Mouse (Mus musculus): ENCODE results near the gene Btbd11. TPM values are rescaled to one million over a fixed set of nuclear protein-coding genes. Genes with fewer than 3 reads are reported as not detected.

The Btbd11 gene
- polyA plus RNA-seq, 1 experiment from 2014 or later: 10.5 TPM

DNA sequence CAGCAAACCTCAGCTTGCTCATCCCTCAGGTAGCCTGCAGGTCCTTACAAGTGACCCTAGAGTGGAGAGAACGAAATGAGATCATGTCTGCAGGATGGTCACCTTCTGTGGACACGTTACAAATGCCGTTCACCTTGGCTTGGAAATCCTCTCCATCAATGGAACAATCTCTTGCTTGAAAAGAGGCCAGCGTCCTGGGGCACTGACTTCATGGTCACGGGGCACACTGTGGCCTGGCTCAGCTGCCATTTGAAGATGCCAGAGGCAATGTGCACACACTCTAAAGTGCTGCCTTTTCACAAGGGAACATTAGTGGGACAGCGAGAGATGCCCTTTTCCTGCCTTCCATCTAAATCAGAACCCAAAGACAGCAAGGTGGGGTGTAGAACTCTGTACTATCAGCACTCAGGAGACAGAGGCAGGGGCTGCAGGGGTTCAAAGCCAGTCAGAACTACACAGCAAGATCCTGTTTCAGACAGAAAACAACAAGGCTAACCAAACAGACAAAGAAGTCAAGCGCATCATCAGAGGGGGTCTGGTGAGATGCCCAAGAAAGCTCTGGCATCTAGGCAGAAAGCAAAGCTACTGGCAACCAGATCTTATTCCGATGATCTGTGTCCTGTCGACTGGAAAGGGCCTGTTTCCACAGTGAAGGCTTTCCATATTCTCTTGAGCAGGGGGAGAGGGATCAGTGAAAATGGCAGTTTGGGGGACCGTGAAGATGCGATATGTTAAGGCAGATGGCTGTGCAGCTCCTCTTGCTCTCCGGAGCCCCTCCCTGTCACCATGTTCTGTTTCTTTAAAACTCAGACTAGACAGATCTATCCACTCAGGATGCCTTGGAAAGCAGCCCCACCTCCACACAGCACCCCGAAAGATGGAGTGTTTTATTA is 79.1 kb downstream of the Btbd11 start:
- H3K4me2 ChIP-seq (replicated peaks): no peak overlapping the region
- ATAC-seq (ENCODE audit: insufficient number of reproducible peaks, insufficient read depth, low FRiP score, low TSS enrichment): no peak
- H3K27me3 ChIP-seq: no peaks in the 10 kb centered on the region
- H3K4me3 ChIP-seq: no peak overlapping the region
- H3K9ac ChIP-seq: no peak overlapping the region
- no peaks in the 10 kb centered on the region for H3K9me3 ChIP-seq
- H3K27ac ChIP-seq: no peak overlapping the region
- WGBS: 81% methylated on average over 13 of the region's 13 CpGs
- no peaks in the 10 kb centered on the region for H3K36me3 ChIP-seq
- peaks cover 21% of the 10 kb centered on the region for H3K4me1 ChIP-seq

DNA sequence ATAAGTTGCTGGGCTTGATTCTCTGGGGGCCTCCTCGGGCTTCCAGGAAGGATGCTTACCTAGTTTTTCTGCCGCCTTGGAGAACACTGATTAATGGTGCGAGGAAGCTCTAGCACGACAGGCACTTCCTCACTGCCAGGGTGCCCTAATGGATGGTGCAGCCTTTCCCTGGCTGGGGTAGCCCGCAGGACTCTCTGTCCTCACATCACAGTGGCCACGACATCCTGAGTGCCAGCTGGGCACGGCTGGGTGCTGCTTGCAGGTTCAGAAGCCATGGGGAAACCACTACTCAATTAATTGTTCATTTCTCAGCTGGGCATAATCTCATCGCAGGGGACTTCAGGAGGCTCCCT is 79.8 kb downstream of the Btbd11 start:
- Histone ChIP-seq H3K4me1 (peaks cover 21% of the 10 kb centered on the region), H3K9ac (no peak overlapping the region), H3K27me3 (no peaks in the 10 kb centered on the region), H3K9me3 (no peaks in the 10 kb centered on the region), H3K27ac (no peak overlapping the region), H3K4me2 (replicated peaks) (no peak overlapping the region), H3K36me3 (no peaks in the 10 kb centered on the region), H3K4me3 (no peak overlapping the region)
- no peak for ATAC-seq (ENCODE audit: insufficient number of reproducible peaks, insufficient read depth, low FRiP score, low TSS enrichment)
- WGBS: 52% methylated on average over 8 of the region's 8 CpGs

- WGBS: 74% methylated on average over 7 of the region's 7 CpGs
- Histone ChIP-seq H3K36me3 (no peaks in the 10 kb centered on the region), H3K27ac (no peak overlapping the region), H3K27me3 (no peaks in the 10 kb centered on the region), H3K4me1 (peaks cover 21% of the 10 kb centered on the region), H3K4me2 (replicated peaks) (no peak overlapping the region), H3K4me3 (no peak overlapping the region), H3K9ac (no peak overlapping the region), H3K9me3 (no peaks in the 10 kb centered on the region)
- no peak for ATAC-seq (ENCODE audit: insufficient number of reproducible peaks, insufficient read depth, low FRiP score, low TSS enrichment)
Measured at GRCm38 (mm10) chr10:85467393-85467792, 80.8 kb downstream of the Btbd11 start.

DNA sequence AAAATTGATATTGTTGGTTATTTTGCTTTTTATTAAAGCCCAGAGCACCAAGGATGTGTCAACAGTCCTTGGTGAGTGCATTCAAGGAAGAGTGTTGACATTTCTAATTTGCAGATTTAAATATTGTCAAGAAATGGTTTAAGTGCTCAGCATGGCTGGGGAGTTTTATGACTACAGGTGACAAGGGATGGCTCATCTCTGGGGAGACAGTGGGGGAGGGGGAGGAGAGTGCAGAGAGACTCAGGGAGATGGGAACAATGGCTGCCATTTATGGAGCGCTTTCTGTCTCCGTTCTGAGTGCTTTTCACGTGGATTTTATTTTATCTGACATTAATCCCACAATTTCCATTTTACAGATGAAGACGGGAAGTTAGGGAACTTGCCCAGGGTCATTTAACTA is 81.9 kb downstream of the Btbd11 start:
- no peak overlapping the region for H3K4me2 ChIP-seq (replicated peaks)
- no peaks in the 10 kb centered on the region for H3K36me3 ChIP-seq
- H3K27ac ChIP-seq: no peak overlapping the region
- ATAC-seq (ENCODE audit: insufficient number of reproducible peaks, insufficient read depth, low FRiP score, low TSS enrichment): no peak
- no peak overlapping the region for H3K4me3 ChIP-seq
- H3K9me3 ChIP-seq: no peaks in the 10 kb centered on the region
- 65% methylated on average over 4 of the region's 4 CpGs for WGBS
- no peaks in the 10 kb centered on the region for H3K27me3 ChIP-seq
- no peak overlapping the region for H3K9ac ChIP-seq
- peaks cover 20% of the 10 kb centered on the region for H3K4me1 ChIP-seq

- WGBS: 56% methylated on average over 5 of the region's 5 CpGs
- no peaks in the 10 kb centered on the region for H3K36me3 ChIP-seq
- H3K9me3 ChIP-seq: no peaks in the 10 kb centered on the region
- H3K4me3 ChIP-seq: no peak overlapping the region
- no peaks in the 10 kb centered on the region for H3K27me3 ChIP-seq
- H3K4me1 ChIP-seq: peaks cover 19% of the 10 kb centered on the region
- no peak overlapping the region for H3K9ac ChIP-seq
- H3K4me2 ChIP-seq (replicated peaks): no peak overlapping the region
- no peak overlapping the region for H3K27ac ChIP-seq
- no peak for ATAC-seq (ENCODE audit: insufficient number of reproducible peaks, insufficient read depth, low FRiP score, low TSS enrichment)
Measured at GRCm38 (mm10) chr10:85469341-85469740, 82.7 kb downstream of the Btbd11 start.

DNA sequence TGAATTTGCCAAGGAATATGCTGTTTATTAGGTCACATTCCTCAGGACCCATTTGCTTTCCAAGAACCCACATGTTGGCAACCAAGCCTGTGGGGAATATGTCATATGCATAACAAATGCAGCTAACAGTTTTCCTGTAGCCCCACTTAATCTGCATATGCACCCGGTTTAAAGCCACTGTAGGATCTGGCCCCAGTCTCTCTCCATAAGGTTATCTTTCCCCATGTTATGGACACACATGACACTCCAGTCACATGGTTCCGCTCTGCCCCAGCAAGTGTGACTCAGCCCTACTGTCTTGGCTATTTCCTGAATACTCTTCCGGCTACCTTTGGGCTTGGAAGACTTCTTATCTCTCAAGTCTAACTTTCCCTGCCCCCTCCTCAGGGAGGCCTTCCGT is 86.7 kb downstream of the Btbd11 start:
- WGBS: 80% methylated on average over 4 of the region's 4 CpGs
- H3K27ac ChIP-seq: no peak overlapping the region
- no peaks in the 10 kb centered on the region for H3K27me3 ChIP-seq
- H3K4me3 ChIP-seq: no peak overlapping the region
- no peaks in the 10 kb centered on the region for H3K9me3 ChIP-seq
- H3K36me3 ChIP-seq: no peaks in the 10 kb centered on the region
- H3K4me1 ChIP-seq: peaks cover 10% of the 10 kb centered on the region
- no peak overlapping the region for H3K4me2 ChIP-seq (replicated peaks)
- no peak overlapping the region for H3K9ac ChIP-seq
- no peak for ATAC-seq (ENCODE audit: insufficient number of reproducible peaks, insufficient read depth, low FRiP score, low TSS enrichment)

- no peak overlapping the region for H3K4me3 ChIP-seq
- no peak overlapping the region for H3K9ac ChIP-seq
- WGBS: 63% methylated on average over 3 of the region's 3 CpGs
- H3K9me3 ChIP-seq: no peaks in the 10 kb centered on the region
- H3K36me3 ChIP-seq: no peaks in the 10 kb centered on the region
- no peak for ATAC-seq (ENCODE audit: insufficient number of reproducible peaks, insufficient read depth, low FRiP score, low TSS enrichment)
- no peaks in the 10 kb centered on the region for H3K27me3 ChIP-seq
- H3K27ac ChIP-seq: no peak overlapping the region
- H3K4me2 ChIP-seq (replicated peaks): no peak overlapping the region
- H3K4me1 ChIP-seq: peaks cover 10% of the 10 kb centered on the region
Measured at GRCm38 (mm10) chr10:85473871-85474270, 87.3 kb downstream of the Btbd11 start.

- Histone ChIP-seq H3K9ac (no peak overlapping the region), H3K4me2 (replicated peaks) (no peak overlapping the region), H3K4me3 (no peak overlapping the region), H3K36me3 (no peaks in the 10 kb centered on the region), H3K4me1 (peaks cover 13% of the 10 kb centered on the region), H3K27me3 (no peaks in the 10 kb centered on the region), H3K9me3 (no peaks in the 10 kb centered on the region), H3K27ac (no peak overlapping the region)
- ATAC-seq (ENCODE audit: insufficient number of reproducible peaks, insufficient read depth, low FRiP score, low TSS enrichment): no peak
- WGBS: 83% methylated on average over 9 of the region's 9 CpGs
Measured at GRCm38 (mm10) chr10:85475642-85476345, 89.2 kb downstream of the Btbd11 start.

DNA sequence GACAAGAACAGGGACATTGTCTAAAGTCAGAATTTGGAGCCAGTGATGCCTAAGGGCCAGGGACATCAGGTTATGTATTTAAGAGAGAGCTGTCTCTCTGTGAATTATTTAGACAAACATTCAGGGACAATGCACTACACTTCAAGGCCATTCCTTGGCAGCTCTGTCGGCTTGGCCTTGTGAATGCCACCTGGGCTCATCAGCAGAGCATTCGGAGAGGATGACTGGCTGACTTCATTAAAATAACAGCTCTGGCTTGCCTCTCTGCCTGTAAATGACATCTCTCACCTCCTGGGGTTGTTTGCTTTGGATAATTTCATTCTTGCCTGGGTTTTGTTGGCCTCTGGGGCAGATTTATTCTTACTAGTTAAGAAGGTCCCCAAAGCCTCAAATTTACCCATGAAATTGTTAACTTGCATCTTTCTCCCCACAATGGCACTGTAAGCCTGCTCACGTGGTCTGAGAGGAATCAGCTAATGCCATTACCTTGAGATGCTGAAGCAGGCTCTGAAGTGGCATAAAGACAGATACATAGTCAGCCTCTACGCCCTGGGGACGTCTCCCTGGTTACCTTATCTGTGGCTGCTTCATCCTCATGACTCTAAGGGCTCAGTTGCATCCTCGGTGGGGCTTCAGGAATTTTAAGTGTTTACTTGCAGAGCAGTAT is 93.5 kb downstream of the Btbd11 start:
- H3K36me3 ChIP-seq: no peaks in the 10 kb centered on the region
- no peak overlapping the region for H3K9ac ChIP-seq
- peaks cover 26% of the 10 kb centered on the region for H3K4me1 ChIP-seq
- WGBS: 47% methylated on average over 6 of the region's 6 CpGs
- H3K27me3 ChIP-seq: no peaks in the 10 kb centered on the region
- H3K27ac ChIP-seq: no peak overlapping the region
- no peaks in the 10 kb centered on the region for H3K9me3 ChIP-seq
- H3K4me3 ChIP-seq: no peak overlapping the region
- no peak overlapping the region for H3K4me2 ChIP-seq (replicated peaks)
- no peak for ATAC-seq (ENCODE audit: insufficient number of reproducible peaks, insufficient read depth, low FRiP score, low TSS enrichment)

DNA sequence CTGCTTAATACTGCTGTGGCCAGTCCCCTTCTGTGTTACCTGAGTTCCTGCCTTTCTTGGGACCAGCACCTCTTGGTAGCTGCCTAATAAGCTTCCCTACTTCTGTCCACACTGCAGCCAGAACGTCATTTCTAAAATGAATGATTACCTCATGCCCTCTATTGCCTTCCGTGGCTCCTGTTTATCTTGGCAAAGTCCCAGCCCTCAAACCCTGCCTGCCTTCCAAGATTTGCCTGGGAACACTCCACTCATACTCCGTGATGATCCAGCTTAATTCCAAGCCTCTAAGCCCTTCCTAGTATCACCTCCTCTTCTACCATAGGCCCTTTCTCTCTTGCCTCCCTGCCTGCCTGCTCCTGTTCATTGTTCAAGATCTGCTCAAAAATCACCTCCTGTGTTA is 94.5 kb downstream of the Btbd11 start:
- peaks cover 26% of the 10 kb centered on the region for H3K4me1 ChIP-seq
- no peak overlapping the region for H3K4me3 ChIP-seq
- no peaks in the 10 kb centered on the region for H3K9me3 ChIP-seq
- H3K9ac ChIP-seq: no peak overlapping the region
- WGBS: 31% methylated on average over 3 of the region's 3 CpGs
- H3K36me3 ChIP-seq: no peaks in the 10 kb centered on the region
- H3K27me3 ChIP-seq: no peaks in the 10 kb centered on the region
- H3K4me2 ChIP-seq (replicated peaks): no peak overlapping the region
- ATAC-seq (ENCODE audit: insufficient number of reproducible peaks, insufficient read depth, low FRiP score, low TSS enrichment): no peak
- H3K27ac ChIP-seq: no peak overlapping the region

GRCm38 (mm10) chr10:85482064-85482473 is 95.5 kb downstream of the Btbd11 start:
- Histone ChIP-seq H3K9ac (no peak overlapping the region), H3K4me3 (no peak overlapping the region), H3K36me3 (no peaks in the 10 kb centered on the region), H3K9me3 (no peaks in the 10 kb centered on the region), H3K4me2 (replicated peaks) (no peak overlapping the region), H3K4me1 (peaks cover 26% of the 10 kb centered on the region), H3K27me3 (no peaks in the 10 kb centered on the region), H3K27ac (0 out of 2 replicates have a peak overlapping the region, but pooled peaks have one; percentile 11)
- ATAC-seq (ENCODE audit: insufficient number of reproducible peaks, insufficient read depth, low FRiP score, low TSS enrichment): no peak
- 25% methylated on average over 4 of the region's 4 CpGs for WGBS

GRCm38 (mm10) chr10:85482480-85482879 is 95.9 kb downstream of the Btbd11 start:
- Histone ChIP-seq H3K9ac (no peak overlapping the region), H3K4me3 (no peak overlapping the region), H3K36me3 (no peaks in the 10 kb centered on the region), H3K9me3 (no peaks in the 10 kb centered on the region), H3K27ac (0 out of 2 replicates have a peak overlapping the region, but pooled peaks have one; percentile 11), H3K27me3 (no peaks in the 10 kb centered on the region), H3K4me1 (peaks cover 26% of the 10 kb centered on the region), H3K4me2 (replicated peaks) (no peak overlapping the region)
- WGBS: 31% methylated on average over 6 of the region's 6 CpGs
- no peak for ATAC-seq (ENCODE audit: insufficient number of reproducible peaks, insufficient read depth, low FRiP score, low TSS enrichment)

All from embryonic facial prominence, embryonic 12.5 days (tissue).